22 mouse cellular contexts compared by ENCODE assay signal in genomic region chr1:137133734-137134133, GRCm38 (mm10).
DNase-seq lines count a peak whose midpoint lies in the region; ATAC-seq lines count a peak whose summit lies in the region.
"Had no signal": no experiment of that assay in that cellular context is flagged by ENCODE, and none has a peak within 500 bp of the region (broad histone marks: within the 10 kb centered on the region; RNA-seq: fewer than 3 reads in every experiment).

No protein-coding gene starts in this region.

- no peak overlapping the region for H3K27ac ChIP-seq in limb, embryonic 11.5 days (replicated peaks; ENCODE audit: low read depth, low read length)
- H3K27ac ChIP-seq in limb, embryonic 10.5 days: no peak overlapping the region
- H3K27ac ChIP-seq in forebrain, embryonic 13.5 days: no peak overlapping the region
- H3K27ac ChIP-seq: embryonic facial prominence, embryonic 15.5 days; forebrain, embryonic 10.5 days; heart, embryonic 13.5 days; hindbrain, embryonic 12.5 days had no signal

- no peaks in the 10 kb centered on the region for H3K36me3 ChIP-seq in limb, embryonic 11.5 days (ENCODE audit: control insufficient read depth, insufficient read depth, low read length)
- no peaks in the 10 kb centered on the region for H3K36me3 ChIP-seq in limb, embryonic 10.5 days
- H3K36me3 ChIP-seq in forebrain, embryonic 13.5 days (ENCODE audit: poor library complexity, severe bottlenecking): no peaks in the 10 kb centered on the region
- H3K36me3 ChIP-seq: embryonic facial prominence, embryonic 15.5 days; forebrain, embryonic 10.5 days; heart, embryonic 13.5 days; hindbrain, embryonic 12.5 days had no signal

- no peaks in the 10 kb centered on the region for H3K4me1 ChIP-seq in limb, embryonic 11.5 days (ENCODE audit: control insufficient read depth, insufficient read depth, low read length)
- H3K4me1 ChIP-seq in limb, embryonic 10.5 days: peaks cover 20% of the 10 kb centered on the region
- H3K4me1 ChIP-seq in forebrain, embryonic 13.5 days: peaks cover 20% of the 10 kb centered on the region; the same call in 1 of the 2 replicates
- H3K4me1 ChIP-seq: embryonic facial prominence, embryonic 15.5 days; heart, embryonic 13.5 days had no signal

- 16% methylated on average over 7 of the region's 7 CpGs for WGBS in limb, embryonic 11.5 days
- WGBS in limb, embryonic 10.5 days: 34% methylated on average over 7 of the region's 7 CpGs
- whole genome bisulfite sequencing in forebrain, embryonic 13.5 days: 56% methylated on average over 7 of the region's 7 CpGs

- no peak; the same call in 1 of the 2 replicates for ATAC-seq in limb, embryonic 11.5 days (ENCODE audit: insufficient number of reproducible peaks, low FRiP score, low TSS enrichment, low read depth)
- no peak for ATAC-seq in forebrain, embryonic 13.5 days
- ATAC-seq: forebrain, postnatal 0 days; hindbrain, embryonic 16.5 days had no signal

- H3K9ac ChIP-seq in limb, embryonic 11.5 days (ENCODE audit: low read length): no peak overlapping the region
- H3K9ac ChIP-seq in forebrain, embryonic 13.5 days: no peak overlapping the region
- H3K9ac ChIP-seq: embryonic facial prominence, embryonic 15.5 days; forebrain, postnatal 0 days; heart, embryonic 13.5 days; hindbrain, embryonic 12.5 days had no signal

- H3K4me3 ChIP-seq in limb, embryonic 11.5 days (ENCODE audit: low read depth, low read length): no peak overlapping the region
- no peak overlapping the region for H3K4me3 ChIP-seq in limb, embryonic 10.5 days
- H3K4me3 ChIP-seq in forebrain, embryonic 13.5 days: no peak overlapping the region
- H3K4me3 ChIP-seq: embryonic facial prominence, embryonic 15.5 days; erythroblast, embryonic 14.5 days; forebrain, embryonic 10.5 days; heart, embryonic 13.5 days; hindbrain, embryonic 12.5 days had no signal

- H3K9me3 ChIP-seq in limb, embryonic 11.5 days (ENCODE audit: control insufficient read depth, low read length): no peaks in the 10 kb centered on the region
- H3K9me3 ChIP-seq in limb, embryonic 10.5 days (replicated peaks): no peaks in the 10 kb centered on the region
- no peaks in the 10 kb centered on the region for H3K9me3 ChIP-seq in forebrain, embryonic 13.5 days (replicated peaks)
- H3K9me3 ChIP-seq: embryonic facial prominence, embryonic 15.5 days; forebrain, embryonic 10.5 days; heart, embryonic 13.5 days; hindbrain, embryonic 12.5 days had no signal

- DNase-seq in limb, embryonic 11.5 days (ENCODE audit: low spot score): peak; percentile 38
- DNase-seq in limb, embryonic 10.5 days (ENCODE audit: low spot score): no peak
- DNase-seq in forelimb bud, embryonic 11.5 days (ENCODE audit: low read depth, low spot score): peak; percentile 52
- DNase-seq in neural tube, embryonic 10.5 days (ENCODE audit: extremely low spot score, low spot score): peak; percentile 10
- DNase-seq in MN1 (ENCODE audit: low spot score): no peak
- DNase-seq: adrenal gland, adult 2 months; adrenal gland, postnatal 25 days; cerebellum, adult 11-12 months; cerebellum, adult 9-10 months; cerebellum, postnatal 25 days; forebrain, postnatal 0 days; gastrocnemius, postnatal 36 days; heart, adult 11 months; heart, postnatal 4 days had no signal

- no peak overlapping the region for H3K4me2 ChIP-seq in limb, embryonic 11.5 days (ENCODE audit: low read depth, severe bottlenecking)
- no peak overlapping the region for H3K4me2 ChIP-seq in forebrain, embryonic 13.5 days
- H3K4me2 ChIP-seq: embryonic facial prominence, embryonic 15.5 days; heart, embryonic 13.5 days; hindbrain, embryonic 12.5 days had no signal

- no peaks in the 10 kb centered on the region for H3K27me3 ChIP-seq in limb, embryonic 11.5 days (ENCODE audit: control insufficient read depth, insufficient read depth, low read length)
- H3K27me3 ChIP-seq in limb, embryonic 10.5 days (ENCODE audit: low read depth, poor library complexity, severe bottlenecking): no peaks in the 10 kb centered on the region
- H3K27me3 ChIP-seq in forebrain, embryonic 13.5 days: no peaks in the 10 kb centered on the region
- H3K27me3 ChIP-seq: CH12.LX; embryonic facial prominence, embryonic 15.5 days; heart, embryonic 13.5 days; hindbrain, embryonic 12.5 days had no signal

Comparison
In these comparisons a context has a peak if more than half of its experiments do, and no peak if none do; other contexts are left out.
1. DNase-seq: peak in limb, embryonic 11.5 days (single experiment), forelimb bud, embryonic 11.5 days (single experiment) and neural tube, embryonic 10.5 days (single experiment); none in limb, embryonic 10.5 days (single experiment) and MN1 (single experiment).